Mouse (Mus musculus) heart, embryonic 15.5 days (tissue): ENCODE results near the gene Pde5a. TPM values are rescaled to one million over a fixed set of nuclear protein-coding genes. Genes with fewer than 3 reads are reported as not detected.

ENCODE experiments used
- ATAC-seq: fragments of 200-750 bp; cut with Nextera tagmentation; replicated peaks from 2 replicates; pipeline ENCODE4 v1.8.0; 2017; ENCODE audit warnings: low read depth, moderate TSS enrichment; ENCODE audit not compliant: insufficient number of reproducible peaks, insufficient read depth, low FRiP score
- H3K27ac ChIP-seq: fragments of 300-500 bp; sonication (generic); 2 replicates; pipeline ENCODE4 v1.5.1; 2015; ENCODE audit warnings: mild to moderate bottlenecking, inconsistent platforms
- H3K27me3 ChIP-seq: fragments of 300-500 bp; sonication (generic); 2 replicates; pipeline ENCODE4 v1.6.1; 2015; ENCODE audit warnings: inconsistent platforms
- H3K36me3 ChIP-seq: fragments of 300-500 bp; sonication (generic); 2 replicates; pipeline ENCODE4 v1.6.1; 2015; ENCODE audit warnings: mild to moderate bottlenecking, inconsistent platforms
- H3K4me1 ChIP-seq: fragments of 300-500 bp; sonication (generic); replicated peaks from 2 replicates; pipeline ENCODE4 v1.6.1; 2015; ENCODE audit warnings: inconsistent platforms
- H3K4me2 ChIP-seq: fragments of 300-500 bp; sonication (generic); 2 replicates; pipeline ENCODE4 v1.6.1; 2015; ENCODE audit warnings: inconsistent platforms, mild to moderate bottlenecking, moderate library complexity
- H3K4me3 ChIP-seq: fragments of 300-500 bp; sonication (generic); 2 replicates; pipeline ENCODE4 v1.5.1; 2015; ENCODE audit warnings: mild to moderate bottlenecking, inconsistent platforms
- H3K9ac ChIP-seq: fragments of 300-500 bp; sonication (generic); 2 replicates; pipeline ENCODE4 v1.6.1; 2015; ENCODE audit warnings: mild to moderate bottlenecking, inconsistent platforms
- H3K9me3 ChIP-seq: fragments of 300-500 bp; sonication (generic); replicated peaks from 2 replicates; pipeline ENCODE4 v1.6.1; 2016; ENCODE audit warnings: inconsistent platforms
- WGBS: fragments of 180-500 bp; shearing (Covaris S2); methylation state at CpG from one replicate; pipeline ENCODE4 v1.1.7; 2015; ENCODE audit warnings: mixed read lengths; 5-methylcytosine and 5-hydroxymethylcytosine counted together
- polyA plus RNA-seq: library from polyadenylated mRNA; unstranded; fragments of >200 nt; fragmentation: Nextera tagmentation; extraction: Ambion mirVana; gene quantifications from 2 replicates; pipeline ENCODE4 v1.2.1, GENCODE M21; 2015

Pde5a gene
- 2.6 and 3.9 TPM in 2 replicates for polyA plus RNA-seq

DNA sequence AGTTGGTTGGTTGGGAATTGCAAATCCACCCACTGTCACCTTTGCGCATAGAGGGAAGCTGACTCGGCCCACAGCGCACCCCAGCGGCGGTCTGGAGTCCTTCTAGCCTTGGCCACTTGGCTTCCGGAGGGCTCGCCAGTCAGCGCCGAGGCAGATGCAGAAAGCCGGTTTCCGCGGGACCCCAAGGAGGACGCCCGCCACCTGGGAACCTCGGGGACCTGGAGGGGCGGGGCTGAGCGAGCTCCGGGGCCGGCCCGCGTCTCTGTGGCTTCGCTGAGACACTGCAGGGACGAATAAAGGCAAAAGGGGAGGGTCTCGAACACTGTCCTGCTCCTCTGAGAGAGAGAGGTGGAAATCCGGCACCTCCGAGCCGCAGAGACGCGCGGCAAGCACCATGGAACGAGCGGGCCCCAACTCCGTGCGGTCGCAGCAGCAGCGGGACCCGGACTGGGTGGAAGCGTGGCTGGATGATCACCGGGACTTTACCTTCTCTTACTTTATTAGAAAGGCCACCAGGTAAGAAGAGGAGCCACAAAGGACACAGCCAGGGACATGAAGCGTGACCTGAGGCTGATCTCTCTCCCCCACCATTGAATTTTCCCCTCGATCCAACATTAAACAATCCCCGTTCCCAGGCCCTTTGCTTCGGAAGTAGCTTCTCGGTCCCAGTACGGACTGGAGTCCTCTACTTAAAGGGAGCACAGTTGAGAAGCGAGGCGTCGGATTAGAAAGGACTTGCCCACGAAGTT, at the start of gene Pde5a:
Pde5a (plus strand) TSS at position 96 of the 749 bp plus-strand sequence.
- Histone ChIP-seq H3K27ac (peak within 1 kb of the TSS; percentile 92), H3K4me2 (peak within 1 kb of the TSS; percentile 92)
- under 1% methylated on average over 49 of the region's 49 CpGs for WGBS

DNA sequence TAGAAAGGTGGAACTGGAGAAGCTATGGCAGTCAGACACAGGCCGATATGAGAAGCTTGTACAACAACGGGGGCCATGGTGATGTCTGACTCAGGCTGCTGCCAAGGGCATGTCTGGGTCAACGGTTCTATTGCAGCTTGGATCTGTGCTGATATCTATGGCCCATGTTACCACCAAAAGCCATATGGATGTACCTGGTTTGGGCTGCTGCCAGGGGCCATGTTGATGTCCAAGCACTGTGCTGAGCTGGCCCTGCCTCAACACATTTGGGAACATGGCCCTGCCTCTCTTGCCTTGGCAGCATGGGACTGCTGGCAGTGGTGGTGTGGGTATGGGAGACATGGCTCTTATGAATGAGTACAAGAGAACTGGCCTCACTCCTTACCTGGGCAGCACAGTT, 47.9 kb upstream of the Pde5a start:
- peaks cover 3% of the 10 kb centered on the region for H3K4me1 ChIP-seq
- 90% methylated on average over 3 of the region's 3 CpGs for WGBS

More for the DNA sequence above, at the start of gene Pde5a:
- ATAC-seq = peak; percentile 33
- Histone ChIP-seq H3K9me3 (no peaks in the 10 kb centered on the region), H3K4me3 (peak within 1 kb of the TSS; percentile 78), H3K36me3 (no peaks in the 10 kb centered on the region), H3K9ac (peak within 1 kb of the TSS; percentile 86), H3K27me3 (no peaks in the 10 kb centered on the region), H3K4me1 (0 out of 2 replicates have a peak, but pooled peaks cover 3% of the 10 kb centered on the region)

DNA sequence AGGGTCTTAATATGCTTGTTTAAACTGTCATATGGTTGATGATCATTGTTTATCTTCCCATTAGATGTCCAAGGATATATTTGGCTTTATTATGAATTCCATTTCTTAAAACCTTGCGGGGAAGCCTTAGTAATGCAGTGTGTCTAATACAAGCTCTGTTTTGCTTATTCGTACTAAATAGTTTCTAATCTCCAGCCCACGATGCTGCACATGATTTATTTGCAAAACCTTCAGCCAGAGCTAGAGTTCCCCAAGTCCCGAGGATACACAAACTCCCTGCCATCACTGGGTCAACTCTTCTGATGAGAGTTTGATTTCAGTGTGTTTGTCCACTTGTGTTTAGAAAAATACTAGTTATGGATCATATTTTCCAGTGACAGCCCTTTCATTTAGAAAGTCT, 46.4 kb upstream of the Pde5a start:
- Histone ChIP-seq H3K27ac (no peak overlapping the region), H3K9ac (no peak overlapping the region), H3K27me3 (no peaks in the 10 kb centered on the region), H3K36me3 (no peaks in the 10 kb centered on the region), H3K9me3 (no peaks in the 10 kb centered on the region), H3K4me3 (no peak overlapping the region), H3K4me2 (no peak overlapping the region), H3K4me1 (peaks cover 3% of the 10 kb centered on the region)
- no peak for ATAC-seq
- 74% methylated on average over 4 of the region's 4 CpGs for WGBS

More for the DNA sequence above, 47.9 kb upstream of the Pde5a start:
- Histone ChIP-seq H3K4me2 (no peak overlapping the region), H3K27me3 (no peaks in the 10 kb centered on the region), H3K27ac (no peak overlapping the region), H3K9me3 (no peaks in the 10 kb centered on the region), H3K9ac (no peak overlapping the region), H3K4me3 (no peak overlapping the region), H3K36me3 (no peaks in the 10 kb centered on the region)
- no peak for ATAC-seq

DNA sequence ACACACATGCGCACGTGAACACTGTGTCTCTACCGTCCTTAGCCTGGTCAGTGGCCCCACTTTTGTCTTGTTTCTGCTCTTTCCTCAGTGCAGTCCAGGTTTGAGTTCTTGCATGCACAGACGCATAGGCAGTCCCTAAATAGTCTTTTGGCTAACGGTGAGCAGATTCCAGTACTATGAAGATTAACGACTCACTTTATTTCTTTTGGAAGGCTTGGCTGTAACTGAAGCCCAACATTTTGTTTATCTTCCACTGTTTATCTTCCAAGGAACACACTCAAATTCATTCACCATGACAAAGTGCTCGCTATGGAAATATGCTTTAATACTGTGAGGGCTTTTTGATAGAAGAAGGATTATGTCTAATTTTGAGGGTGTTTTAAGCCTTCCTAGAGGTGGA, 43.9 kb upstream of the Pde5a start:
- H3K9me3 ChIP-seq = no peaks in the 10 kb centered on the region
- no peak overlapping the region for H3K4me2 ChIP-seq
- ATAC-seq = 0 out of 2 replicates have a peak, but pooled peaks have one; percentile 35
- peak overlapping the region; percentile 74 for H3K27ac ChIP-seq
- WGBS = 52% methylated on average over 7 of the region's 7 CpGs
- peaks cover 3% of the 10 kb centered on the region for H3K4me1 ChIP-seq
- H3K36me3 ChIP-seq = no peaks in the 10 kb centered on the region
- H3K9ac ChIP-seq = no peak overlapping the region
- no peak overlapping the region for H3K4me3 ChIP-seq
- H3K27me3 ChIP-seq = no peaks in the 10 kb centered on the region

DNA sequence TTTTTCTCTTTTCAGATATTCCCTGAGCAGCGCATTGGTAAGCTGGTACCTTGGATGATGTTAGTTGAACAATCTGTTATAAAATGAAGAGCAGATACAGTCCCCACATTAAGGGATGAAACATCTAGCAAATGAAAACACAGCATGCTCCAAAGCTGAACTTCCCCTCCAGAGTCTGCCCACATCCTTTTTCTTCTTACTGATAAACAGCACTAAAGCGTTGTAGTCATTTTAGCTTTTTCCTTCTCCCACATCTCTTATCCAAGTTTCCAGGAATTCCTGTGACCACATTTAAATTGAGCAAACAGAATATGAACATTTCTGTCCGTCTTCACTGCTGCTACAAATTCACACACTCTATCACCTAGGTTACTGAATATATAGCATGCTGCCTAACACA, 35.7 kb upstream of the Pde5a start:
- H3K4me3 ChIP-seq = no peak overlapping the region
- no peak overlapping the region for H3K4me2 ChIP-seq
- no peak overlapping the region for H3K27ac ChIP-seq
- H3K4me1 ChIP-seq = no peaks in the 10 kb centered on the region
- no peak for ATAC-seq
- H3K9ac ChIP-seq = no peak overlapping the region
- no peaks in the 10 kb centered on the region for H3K36me3 ChIP-seq
- 62% methylated on average over 3 of the region's 3 CpGs for WGBS
- no peaks in the 10 kb centered on the region for H3K27me3 ChIP-seq
- H3K9me3 ChIP-seq = no peaks in the 10 kb centered on the region

DNA sequence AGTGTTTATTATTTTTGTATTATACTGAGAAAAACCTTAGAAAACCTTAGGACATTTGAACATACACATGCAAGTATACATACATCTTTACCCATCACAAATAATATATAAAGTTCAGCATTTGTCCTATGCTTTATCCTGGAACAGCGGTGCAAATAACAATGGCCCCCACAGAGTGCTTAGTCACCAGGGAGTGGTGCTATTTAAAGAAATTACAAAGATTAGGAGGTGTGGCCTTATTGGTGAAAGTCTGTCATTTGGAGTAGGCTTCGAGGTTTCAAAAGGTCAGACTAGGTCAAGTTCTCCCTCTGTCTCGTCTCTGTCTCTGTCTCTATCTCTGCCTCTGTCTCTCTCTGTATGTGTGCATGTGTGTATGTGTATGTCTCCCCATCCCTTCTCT, 32.9 kb upstream of the Pde5a start:
- H3K9ac ChIP-seq = no peak overlapping the region
- H3K4me1 ChIP-seq = no peaks in the 10 kb centered on the region
- no peak for ATAC-seq
- 29% methylated on average over 3 of the region's 3 CpGs for WGBS
- no peaks in the 10 kb centered on the region for H3K9me3 ChIP-seq
- H3K27me3 ChIP-seq = no peaks in the 10 kb centered on the region
- H3K27ac ChIP-seq = no peak overlapping the region
- no peak overlapping the region for H3K4me3 ChIP-seq
- no peak overlapping the region for H3K4me2 ChIP-seq
- H3K36me3 ChIP-seq = no peaks in the 10 kb centered on the region

DNA sequence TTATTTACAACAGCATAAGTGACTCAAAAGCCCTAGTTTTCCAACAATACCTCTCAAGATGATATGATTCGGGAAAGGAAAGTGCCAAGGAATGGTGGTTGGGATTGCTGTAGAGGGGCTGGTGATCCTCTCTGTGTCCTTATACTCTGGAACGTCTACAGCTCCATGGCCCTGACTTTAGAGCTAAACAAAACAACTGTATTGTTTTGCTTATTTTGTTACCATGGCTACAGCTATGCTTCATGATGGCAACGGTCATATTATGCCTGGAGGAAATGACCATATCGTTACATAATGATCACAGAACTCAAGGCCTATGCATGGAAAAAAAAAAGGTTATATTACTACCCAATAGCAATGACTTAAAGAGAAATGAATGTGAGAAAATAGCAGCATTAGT, 32.1 kb upstream of the Pde5a start:
- H3K27ac ChIP-seq = no peak overlapping the region
- no peaks in the 10 kb centered on the region for H3K9me3 ChIP-seq
- H3K36me3 ChIP-seq = no peaks in the 10 kb centered on the region
- ATAC-seq = no peak
- no peak overlapping the region for H3K9ac ChIP-seq
- H3K4me1 ChIP-seq = no peaks in the 10 kb centered on the region
- H3K4me3 ChIP-seq = no peak overlapping the region
- WGBS = 69% methylated on average over 4 of the region's 4 CpGs
- H3K4me2 ChIP-seq = no peak overlapping the region
- H3K27me3 ChIP-seq = no peaks in the 10 kb centered on the region

DNA sequence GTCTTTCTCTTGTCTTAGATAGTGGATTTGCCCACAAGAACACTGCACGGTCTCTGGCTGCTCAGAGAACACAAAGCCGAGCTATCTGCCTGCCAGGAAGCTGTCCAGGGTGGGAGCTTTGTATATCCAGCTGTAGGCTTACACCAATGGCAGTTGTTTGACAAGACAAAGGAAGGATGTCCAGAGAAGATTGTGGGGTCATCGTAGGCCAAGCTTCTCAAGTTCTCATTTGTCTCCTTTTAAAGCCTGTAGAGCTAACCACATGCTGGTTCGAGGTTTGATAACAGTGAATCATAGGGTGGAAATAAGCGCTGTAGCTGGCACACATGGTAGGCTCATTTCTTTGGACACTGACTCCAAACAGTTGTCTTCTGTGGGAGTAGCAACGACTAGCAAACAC, 24.5 kb upstream of the Pde5a start:
- no peaks in the 10 kb centered on the region for H3K36me3 ChIP-seq
- 0 out of 2 replicates have a peak overlapping the region, but pooled peaks have one; percentile 1 for H3K27ac ChIP-seq
- no peak overlapping the region for H3K4me2 ChIP-seq
- whole genome bisulfite sequencing = 22% methylated on average over 6 of the region's 6 CpGs
- no peaks in the 10 kb centered on the region for H3K4me1 ChIP-seq
- no peak overlapping the region for H3K4me3 ChIP-seq
- peak; percentile 73; the same call in 1 of the 2 replicates for ATAC-seq
- no peak overlapping the region for H3K9ac ChIP-seq
- H3K27me3 ChIP-seq = no peaks in the 10 kb centered on the region
- no peaks in the 10 kb centered on the region for H3K9me3 ChIP-seq

DNA sequence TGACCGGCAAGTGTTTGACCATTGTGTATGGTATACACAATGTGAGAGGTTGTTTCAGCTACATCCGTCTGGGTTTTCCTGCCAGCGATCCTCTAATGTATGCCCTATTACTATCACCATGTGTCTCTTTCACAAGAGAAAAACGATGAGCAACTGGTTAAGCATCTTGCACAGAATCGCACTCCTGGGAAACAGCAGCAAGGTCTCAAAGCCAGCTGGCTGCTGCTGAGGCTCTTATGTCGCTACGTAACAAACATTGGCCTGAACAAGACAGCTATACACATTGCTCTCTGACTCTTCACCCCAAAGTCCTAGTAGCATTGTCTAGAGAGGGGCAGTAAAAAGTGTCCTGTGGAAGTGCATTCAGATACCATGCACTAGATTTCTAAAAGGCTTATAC, 23.5 kb upstream of the Pde5a start:
- Histone ChIP-seq H3K9me3 (no peaks in the 10 kb centered on the region), H3K4me1 (no peaks in the 10 kb centered on the region), H3K36me3 (no peaks in the 10 kb centered on the region), H3K4me2 (no peak overlapping the region), H3K4me3 (no peak overlapping the region), H3K9ac (no peak overlapping the region), H3K27me3 (no peaks in the 10 kb centered on the region), H3K27ac (no peak overlapping the region)
- no peak for ATAC-seq
- WGBS = 80% methylated on average over 7 of the region's 7 CpGs

DNA sequence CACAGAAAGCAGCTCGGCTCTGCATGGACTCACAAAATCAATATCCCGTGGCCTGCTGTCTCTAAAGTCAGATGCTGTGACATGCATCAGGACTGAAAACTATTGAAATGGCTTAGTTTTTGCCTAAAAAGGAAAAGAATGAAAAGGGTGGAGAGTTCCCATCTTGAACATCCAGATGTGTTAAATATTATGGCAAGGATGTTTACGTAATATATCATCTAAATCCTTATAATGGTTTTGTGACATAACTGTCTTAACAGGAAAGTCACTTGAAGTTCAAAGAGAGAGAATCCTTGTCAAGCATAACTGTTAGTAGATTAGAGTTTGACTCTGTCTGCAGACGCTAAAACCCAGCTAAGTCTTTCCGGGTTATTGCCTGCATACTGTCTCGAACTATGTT, 20.3 kb upstream of the Pde5a start:
- Histone ChIP-seq H3K27ac (no peak overlapping the region), H3K27me3 (no peaks in the 10 kb centered on the region), H3K4me2 (no peak overlapping the region), H3K36me3 (no peaks in the 10 kb centered on the region), H3K9ac (no peak overlapping the region), H3K4me3 (no peak overlapping the region), H3K4me1 (no peaks in the 10 kb centered on the region), H3K9me3 (no peaks in the 10 kb centered on the region)
- WGBS = 66% methylated on average over 6 of the region's 6 CpGs
- ATAC-seq = no peak

DNA sequence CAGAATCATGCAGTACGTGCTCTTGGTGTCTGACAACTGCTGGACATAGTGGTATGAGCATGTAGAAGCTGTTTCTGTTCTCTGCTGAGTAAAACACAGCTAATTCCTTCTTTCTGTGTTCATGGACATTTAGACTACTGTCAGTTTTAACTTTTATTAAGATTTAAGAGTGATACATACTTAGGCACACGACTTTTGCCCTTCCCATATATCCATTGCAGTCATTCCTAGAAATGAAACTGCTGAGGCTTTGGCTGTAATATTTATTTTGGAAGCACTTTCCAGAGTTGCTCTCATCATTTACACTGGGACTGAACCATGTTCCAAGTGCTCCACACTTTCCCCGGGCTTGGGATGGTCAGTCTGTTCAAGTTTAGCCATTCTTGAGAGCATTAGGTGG, 18.6 kb upstream of the Pde5a start:
- 67% methylated on average over 3 of the region's 3 CpGs for WGBS
- no peak overlapping the region for H3K4me3 ChIP-seq
- no peaks in the 10 kb centered on the region for H3K4me1 ChIP-seq
- H3K36me3 ChIP-seq = no peaks in the 10 kb centered on the region
- ATAC-seq = no peak
- H3K9me3 ChIP-seq = no peaks in the 10 kb centered on the region
- no peak overlapping the region for H3K27ac ChIP-seq
- H3K27me3 ChIP-seq = no peaks in the 10 kb centered on the region
- no peak overlapping the region for H3K4me2 ChIP-seq
- H3K9ac ChIP-seq = no peak overlapping the region

DNA sequence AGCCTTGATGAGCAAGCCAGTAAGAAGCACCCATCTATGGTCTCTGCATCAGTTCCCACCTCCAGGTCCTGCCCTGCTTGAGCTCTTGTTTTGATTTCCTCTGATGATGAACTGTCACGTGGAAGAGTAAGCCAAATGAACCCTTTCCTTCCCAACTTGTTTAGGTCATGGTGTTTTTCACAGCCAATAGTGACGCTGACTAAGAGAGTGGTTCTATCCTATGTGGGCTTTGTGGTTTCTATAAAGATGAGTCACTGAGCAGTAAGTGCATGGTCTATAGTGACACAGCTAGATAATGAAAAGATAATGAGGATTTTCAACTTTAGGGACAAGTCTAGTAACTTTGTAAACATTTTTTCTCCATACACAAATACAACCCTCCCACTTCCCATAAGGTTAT, 10.1 kb upstream of the Pde5a start:
- Histone ChIP-seq H3K27me3 (no peaks in the 10 kb centered on the region), H3K4me3 (no peak overlapping the region), H3K9ac (no peak overlapping the region), H3K9me3 (no peaks in the 10 kb centered on the region), H3K36me3 (no peaks in the 10 kb centered on the region), H3K4me1 (no peaks in the 10 kb centered on the region), H3K27ac (no peak overlapping the region), H3K4me2 (no peak overlapping the region)
- WGBS = 76% methylated on average over 2 of the region's 2 CpGs
- no peak for ATAC-seq
